Mouse (Mus musculus) telencephalon, adult 2 months (tissue): ENCODE measurements around the gene Mtmr3.
"Not testable (repeated sequence)": the region's sequence is repeated elsewhere in the genome, so short reads cannot be mapped to it uniquely, and the experiment has no call there.

ENCODE experiments used
- DNase-seq: peaks from one replicate; pipeline ENCODE4 v3.0.0-alpha.2; 2011; ENCODE audit warnings: low read depth, low spot score

Mtmr3 gene

DNA sequence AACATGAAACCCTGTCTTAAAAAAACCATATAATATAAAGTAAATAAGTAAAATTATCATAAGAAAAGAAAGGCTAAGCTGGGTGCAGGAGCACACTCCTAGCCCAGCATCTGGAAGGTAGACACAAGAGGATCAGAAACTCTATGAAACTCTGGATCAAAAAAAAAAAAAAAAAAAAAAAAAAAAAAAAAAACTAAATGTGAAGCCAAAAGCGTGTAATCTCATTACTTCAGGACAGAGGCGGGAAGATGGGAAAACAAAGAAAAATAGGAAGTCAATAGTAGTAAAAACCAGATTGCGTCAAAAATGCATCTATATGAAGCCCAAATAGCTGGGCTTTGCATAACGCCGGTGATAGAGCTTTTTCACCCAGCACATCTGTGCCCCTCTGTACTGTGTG is 7.2 kb upstream of the Mtmr3 start:
- no peak for DNase-seq

DNA sequence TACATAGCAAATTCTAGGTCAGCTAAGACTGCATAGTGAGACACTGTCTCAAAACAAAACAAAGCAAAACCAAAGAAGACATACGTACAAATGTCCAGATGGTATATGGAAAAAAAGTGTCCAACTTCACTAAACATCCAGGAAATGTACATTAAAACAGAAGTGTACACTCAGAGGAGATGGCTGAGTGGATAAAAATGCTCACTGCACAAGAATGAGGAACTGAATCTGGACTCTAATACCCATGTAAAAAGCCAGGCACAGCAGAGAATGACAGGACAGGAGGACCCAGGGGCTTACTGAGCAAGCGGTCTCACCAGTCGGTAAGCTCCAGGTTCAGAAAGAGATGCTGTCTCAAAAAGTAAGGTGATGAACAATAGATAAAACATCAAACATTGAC is 5.3 kb upstream of the Mtmr3 start:
- DNase-seq = no peak

GRCm38 (mm10) chr11:4598411-4598810 is 3.7 kb upstream of the Mtmr3 start:
- DNase-seq = no peak

GRCm38 (mm10) chr11:4593849-4594607 is 635 bp downstream of the Mtmr3 start:
- no peak for DNase-seq

DNA sequence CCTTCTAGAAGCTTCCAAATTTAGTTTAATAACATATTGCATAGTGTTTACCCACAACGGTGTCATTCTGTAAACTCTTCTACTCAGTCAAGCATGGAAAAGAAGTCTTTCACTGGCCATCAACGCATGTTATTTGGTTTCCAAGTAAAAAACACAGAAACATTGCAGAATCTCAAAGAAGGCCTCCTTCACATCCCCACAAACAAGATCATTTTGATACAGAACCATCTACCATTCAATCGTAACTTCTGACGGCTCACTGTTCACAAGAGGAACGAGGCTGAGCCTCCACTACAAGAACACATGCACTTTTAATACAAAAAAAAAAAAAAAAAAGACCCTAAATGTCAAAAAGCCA is 1.2 kb downstream of the Mtmr3 start:
- no peak for DNase-seq

DNA sequence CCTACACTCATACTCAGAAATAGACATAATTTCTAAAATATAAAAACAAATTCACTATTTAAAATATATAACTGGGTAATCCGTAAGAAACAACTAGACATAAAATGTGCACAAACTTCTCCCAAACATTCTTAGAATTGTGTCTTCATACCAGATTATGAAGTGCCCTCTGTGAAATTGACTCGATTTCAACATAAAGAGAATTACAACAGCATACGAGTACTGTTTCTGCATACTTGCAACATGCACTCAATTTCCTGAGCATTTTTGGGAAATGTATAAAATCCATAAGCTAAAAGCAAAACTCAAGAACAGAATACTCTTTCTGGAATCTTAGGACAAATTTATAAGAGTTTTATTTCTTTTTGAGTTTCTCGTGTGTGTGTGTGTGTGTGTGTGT is 2.9 kb downstream of the Mtmr3 start:
- no peak for DNase-seq

DNA sequence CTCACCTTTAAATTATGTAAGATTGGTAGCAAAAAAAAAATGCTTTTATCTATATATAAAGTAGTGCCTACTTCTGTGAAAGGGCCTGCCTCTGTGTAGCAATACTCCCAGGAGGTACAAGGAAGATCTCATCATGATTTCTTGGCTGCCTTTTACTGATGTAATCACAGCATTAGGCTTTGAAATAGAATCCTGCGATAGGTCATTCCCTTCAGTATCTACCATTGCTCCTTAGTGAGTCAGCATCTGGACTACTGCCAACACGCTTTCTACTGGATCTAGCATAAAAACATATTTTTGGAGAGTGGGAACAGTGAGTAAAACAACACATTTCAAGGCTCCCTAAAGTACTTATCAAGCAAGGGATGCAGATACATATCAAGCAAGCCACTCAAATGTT is 16.0 kb downstream of the Mtmr3 start:
- DNase-seq = peak; percentile 62

GRCm38 (mm10) chr11:4577079-4577478 is 17.6 kb downstream of the Mtmr3 start:
- DNase-seq = no peak

GRCm38 (mm10) chr11:4576090-4576732 is 18.5 kb downstream of the Mtmr3 start:
- DNase-seq = not testable (repeated sequence)

- DNase-seq = peak; percentile 42
These were observed 23.2 kb downstream of the Mtmr3 start for GRCm38 (mm10) chr11:4571491-4571901.

DNA sequence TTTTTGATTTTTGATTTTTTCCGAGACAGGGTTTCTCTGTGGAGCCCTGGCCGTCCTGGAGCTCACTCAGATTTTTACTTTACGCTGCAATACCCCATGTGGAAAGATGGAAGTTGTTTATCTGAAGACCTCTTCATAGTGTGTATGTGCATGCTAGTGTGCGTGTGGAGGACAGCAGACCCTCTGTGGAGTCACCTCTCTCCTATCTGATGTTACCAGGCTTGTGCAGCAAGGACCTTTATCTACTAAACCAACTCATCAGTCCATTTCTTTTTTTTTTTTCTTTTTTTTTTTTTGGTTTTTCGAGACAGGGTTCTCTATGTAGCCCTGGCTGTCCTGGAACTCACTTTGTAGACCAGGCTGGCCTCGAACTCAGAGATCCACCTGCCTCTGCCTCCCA is 28.3 kb downstream of the Mtmr3 start:
- DNase-seq = no peak

DNA sequence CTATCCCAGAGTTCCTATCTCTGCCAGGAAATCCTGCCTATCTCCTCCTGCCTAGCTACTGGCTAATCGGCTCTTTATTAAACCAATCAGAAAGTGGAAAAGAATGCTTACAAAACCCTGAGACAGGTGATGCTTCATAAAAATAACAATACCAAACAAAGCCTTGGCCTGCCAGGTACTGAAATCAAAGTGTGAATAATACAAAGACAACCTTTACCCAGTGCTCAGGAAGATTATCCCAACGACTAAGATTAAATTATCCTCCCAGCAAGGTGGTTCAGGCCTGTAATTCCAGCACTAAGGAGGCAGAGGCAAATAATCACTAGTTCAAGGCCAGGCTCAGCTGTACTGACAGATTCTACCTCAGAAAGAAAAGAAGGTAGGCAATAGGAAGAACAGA is 29.1 kb downstream of the Mtmr3 start:
- DNase-seq = no peak

- DNase-seq = no peak
These were observed 41.2 kb downstream of the Mtmr3 start for GRCm38 (mm10) chr11:4553274-4554063.

DNA sequence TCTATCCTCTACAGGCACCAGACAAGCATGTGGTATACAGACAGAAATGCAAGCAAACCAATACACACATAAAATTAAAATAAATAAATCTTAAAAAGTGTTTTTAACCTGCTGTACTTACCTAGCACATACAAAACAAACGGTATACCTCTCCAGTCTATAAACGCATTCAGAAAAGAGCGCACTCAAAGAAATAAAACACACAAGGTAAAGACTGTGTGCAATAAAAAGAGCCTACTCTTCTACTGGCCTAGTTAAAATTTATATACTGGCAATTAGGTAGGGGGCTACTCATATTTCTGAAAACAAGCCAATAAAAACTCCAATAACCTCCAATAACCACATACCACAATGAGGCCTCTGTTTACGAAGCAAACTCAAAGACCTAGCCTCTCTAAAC is 47.1 kb downstream of the Mtmr3 start:
- DNase-seq = no peak

DNA sequence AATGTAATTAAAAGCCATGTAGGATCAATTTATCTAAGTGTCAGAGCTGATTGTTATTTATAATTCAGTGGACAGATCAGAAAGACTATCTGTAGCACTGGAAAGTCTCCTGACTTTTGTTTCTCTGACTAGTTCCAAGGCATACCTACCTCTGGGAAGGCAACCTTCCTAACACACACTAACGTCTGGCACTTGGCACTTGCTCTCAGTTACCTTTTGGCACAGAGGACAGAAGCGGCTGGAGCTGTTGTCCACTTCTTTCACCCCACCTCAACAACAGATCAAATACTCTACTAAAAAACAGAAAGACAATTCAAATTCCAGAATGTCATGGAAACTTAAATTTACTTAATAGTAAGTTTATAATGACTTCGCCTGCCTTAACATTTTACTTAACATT is 48.7 kb downstream of the Mtmr3 start:
- no peak for DNase-seq

DNA sequence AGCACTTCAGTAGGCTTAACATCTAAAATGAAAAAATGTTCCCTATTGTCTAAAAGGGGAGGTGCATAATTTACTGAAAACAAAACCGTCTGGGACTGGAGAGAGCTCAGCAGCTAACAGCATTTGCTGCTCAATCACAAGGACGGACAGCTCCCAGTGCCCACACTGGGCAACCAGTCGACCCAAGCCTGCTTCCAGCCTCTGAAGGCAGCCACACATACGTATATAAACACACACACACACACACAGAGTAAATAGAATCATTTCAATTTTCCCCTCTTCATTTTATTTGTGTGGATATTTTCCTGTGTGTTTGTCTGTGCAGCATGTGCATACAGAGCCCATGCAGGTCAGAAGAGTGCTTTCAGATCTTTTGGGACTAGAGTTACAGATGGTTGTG is 49.3 kb downstream of the Mtmr3 start:
- DNase-seq = no peak

DNA sequence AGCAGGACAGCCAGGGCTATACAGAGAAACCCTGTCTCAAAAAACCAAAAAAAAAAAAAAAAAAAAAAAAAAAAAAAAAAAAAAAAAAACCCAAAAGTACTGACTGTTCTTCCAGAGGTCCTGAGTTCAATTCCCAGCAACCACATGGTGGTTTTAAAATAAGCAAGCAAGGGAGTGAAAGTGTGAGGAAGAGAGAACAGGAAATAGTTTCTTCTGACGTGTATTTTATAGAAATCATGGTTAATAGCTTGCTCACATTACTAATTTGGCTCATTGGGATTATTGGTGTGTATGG is 50.1 kb downstream of the Mtmr3 start:
- not testable (repeated sequence) for DNase-seq

DNA sequence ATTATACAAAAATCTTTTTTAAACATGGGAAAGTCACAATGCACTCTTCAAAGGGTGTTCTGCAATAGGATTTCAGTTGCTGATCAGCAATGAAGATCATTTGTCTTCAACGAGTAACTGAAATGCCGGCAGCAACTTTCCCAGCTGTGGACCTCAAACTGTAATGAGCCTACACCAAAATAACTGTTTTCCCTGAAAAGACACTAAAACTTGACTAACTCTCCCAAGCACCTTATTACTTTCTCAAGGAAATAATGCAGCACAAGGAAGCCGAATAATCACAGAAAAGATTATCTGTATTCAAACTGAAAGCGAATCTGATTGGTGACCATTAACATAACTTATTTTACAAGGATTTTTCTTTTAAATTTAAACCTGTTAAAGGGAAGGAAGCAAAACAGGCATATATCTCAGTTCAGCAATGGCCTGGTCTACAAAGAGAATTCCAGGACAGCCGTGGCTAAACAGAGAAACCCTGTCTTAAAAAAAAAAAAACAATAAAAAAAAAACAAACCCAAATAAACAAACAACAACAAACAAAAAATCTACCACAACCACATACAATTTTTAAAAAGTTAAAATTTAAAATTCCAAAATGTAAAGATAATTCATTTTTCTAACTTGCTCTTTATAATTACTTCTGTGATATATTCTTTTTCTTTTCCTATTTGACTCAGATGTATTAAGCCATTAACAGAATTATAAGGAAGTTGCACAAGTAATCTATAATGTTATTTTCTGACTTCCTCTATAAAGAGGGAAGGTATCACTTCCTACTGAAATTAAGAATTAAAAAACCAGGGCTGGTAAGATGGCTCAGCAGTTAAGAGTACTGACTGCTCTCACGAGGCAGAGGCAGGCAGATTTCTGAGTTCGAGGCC is 50.7 kb downstream of the Mtmr3 start:
- no peak for DNase-seq

DNA sequence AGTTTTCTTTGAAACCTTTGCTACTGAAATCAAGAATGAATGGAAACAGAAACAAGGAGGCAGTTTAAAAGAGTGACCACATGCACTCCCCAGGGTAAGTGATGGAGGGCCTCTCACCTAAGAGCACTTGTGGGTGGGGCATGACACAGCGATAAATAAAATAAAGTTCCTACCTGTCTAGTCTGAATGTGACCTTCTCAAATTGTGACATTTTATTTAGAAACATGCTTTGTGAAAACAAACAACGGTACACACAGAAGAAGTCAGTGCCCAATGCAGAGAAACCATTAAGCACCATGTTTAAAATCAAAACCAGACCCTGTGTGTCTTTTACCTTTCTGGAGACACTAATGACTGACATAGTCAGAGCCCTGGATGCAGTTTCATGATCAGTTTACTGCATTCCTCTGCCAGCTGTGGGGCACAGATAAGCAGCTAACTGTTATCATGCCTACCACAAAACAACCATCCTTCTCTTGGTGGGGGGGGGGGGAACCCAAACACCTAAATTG is 51.6 kb downstream of the Mtmr3 start:
- no peak for DNase-seq

DNA sequence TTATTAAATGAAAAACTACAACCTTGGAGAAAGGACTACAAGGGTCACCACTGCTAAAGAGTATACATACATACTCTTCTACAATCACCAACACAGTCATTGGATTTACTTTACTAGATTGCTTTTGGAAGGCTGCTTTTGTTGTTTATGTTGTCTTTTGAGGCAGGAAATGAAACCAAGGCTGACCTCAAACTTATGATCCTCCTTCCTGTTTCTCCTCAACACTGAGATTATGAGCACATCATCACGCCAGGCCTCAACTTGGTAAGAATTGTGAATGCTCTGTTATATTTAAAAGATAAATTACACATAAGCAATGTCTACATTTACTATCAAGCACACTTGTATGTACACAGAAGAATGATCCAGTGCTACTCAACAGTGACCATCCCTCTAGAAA is 58.0 kb downstream of the Mtmr3 start:
- DNase-seq = no peak

GRCm38 (mm10) chr11:4527132-4527531 is 67.5 kb downstream of the Mtmr3 start:
- DNase-seq = no peak
